ENCODE assay signal across 21 mouse cellular contexts in genomic region chr12:11306753-11307645, GRCm38 (mm10). TPM values are rescaled to one million over a fixed set of nuclear protein-coding genes. Genes with fewer than 3 reads are reported as not detected.
DNase-seq lines count a peak whose midpoint lies in the region; ATAC-seq and TF ChIP-seq lines count a peak whose summit lies in the region.
"Had no signal": no experiment of that assay in that cellular context is flagged by ENCODE, and none has a peak within 500 bp of the region (broad histone marks: within the 10 kb centered on the region; RNA-seq: fewer than 3 reads in every experiment).

No protein-coding gene starts in this region.

- H3K4me3 ChIP-seq in kidney, embryonic 15.5 days (replicated peaks): no peak overlapping the region
- H3K4me3 ChIP-seq in liver, adult 2 months (ENCODE audit: insufficient read depth, low read depth, low read length): no peak overlapping the region
- no peak overlapping the region for H3K4me3 ChIP-seq in liver, embryonic 12.5 days
- no peak overlapping the region for H3K4me3 ChIP-seq in ES-E14 (ENCODE audit: insufficient read depth in 1 of 2, low read depth in 1 of 2, low read length in 2 of 2, poor library complexity in 1 of 2, severe bottlenecking in 1 of 2)
- H3K4me3 ChIP-seq: embryonic facial prominence, embryonic 12.5 days; forebrain, embryonic 15.5 days; heart, adult 2 months; heart, embryonic 15.5 days had no signal

- DNase-seq in kidney, adult 18-20 months: peak; percentile 8
- peak; percentile 17 for DNase-seq in liver, adult 2 months (ENCODE audit: extremely low read depth, low read depth, low spot score)
- DNase-seq in ES-E14 (ENCODE audit: low read depth, low spot score): no peak
- DNase-seq in kidney, postnatal 14 days: peak; percentile 38
- DNase-seq in lung, postnatal 4 days: no peak
- no peak for DNase-seq in gastrocnemius, adult 18-20 months (ENCODE audit: low spot score)
- DNase-seq: adrenal gland, postnatal 14 days; cerebellum, adult 11-12 months; cerebellum, adult 9-10 months; cerebellum, postnatal 25 days; gastrocnemius, postnatal 14 days; heart, adult 2 months; heart, postnatal 14 days had no signal

- no peak overlapping the region for H3K4me2 ChIP-seq in kidney, embryonic 15.5 days
- H3K4me2 ChIP-seq in liver, embryonic 12.5 days: no peak overlapping the region
- H3K4me2 ChIP-seq: embryonic facial prominence, embryonic 12.5 days; forebrain, embryonic 15.5 days; heart, embryonic 11.5 days; heart, embryonic 15.5 days; hindbrain, embryonic 14.5 days had no signal

- WGBS in kidney, embryonic 15.5 days: 91% methylated on average over 8 of the region's 8 CpGs
- WGBS in liver, adult 2 months: 47% methylated on average over 8 of the region's 8 CpGs
- WGBS in liver, embryonic 12.5 days (ENCODE audit: insufficient replicate concordance): 82% methylated on average over 8 of the region's 8 CpGs

- TF ChIP-seq CTCF in liver, adult 2 months (IDR thresholded peaks at IDR 0.05; ENCODE audit: low read depth, low read length): no peak

- no peaks in the 10 kb centered on the region for H3K27me3 ChIP-seq in kidney, embryonic 15.5 days
- H3K27me3 ChIP-seq in liver, adult 2 months (ENCODE audit: control insufficient read depth, insufficient read depth, low read length): no peaks in the 10 kb centered on the region
- H3K27me3 ChIP-seq in liver, embryonic 12.5 days (replicated peaks): no peaks in the 10 kb centered on the region
- H3K27me3 ChIP-seq: embryonic facial prominence, embryonic 12.5 days; forebrain, embryonic 15.5 days; heart, embryonic 15.5 days had no signal

- H3K4me1 ChIP-seq in kidney, embryonic 15.5 days: no peaks in the 10 kb centered on the region
- no peaks in the 10 kb centered on the region; the same call in 1 of the 2 replicates for H3K4me1 ChIP-seq in liver, adult 2 months (ENCODE audit: control insufficient read depth, insufficient read depth, low read length)
- H3K4me1 ChIP-seq in liver, embryonic 12.5 days: no peaks in the 10 kb centered on the region
- H3K4me1 ChIP-seq in ES-E14 (ENCODE audit: control insufficient read depth in 2 of 2, insufficient read depth in 2 of 2, low read length in 2 of 2, poor library complexity in 1 of 2): no peaks in the 10 kb centered on the region
- H3K4me1 ChIP-seq: embryonic facial prominence, embryonic 12.5 days; forebrain, embryonic 15.5 days; heart, embryonic 15.5 days had no signal

- no peak overlapping the region for H3K27ac ChIP-seq in kidney, embryonic 15.5 days
- H3K27ac ChIP-seq in liver, adult 2 months (replicated peaks; ENCODE audit: insufficient read depth, low read depth, low read length): no peak overlapping the region
- H3K27ac ChIP-seq in liver, embryonic 12.5 days: no peak overlapping the region
- H3K27ac ChIP-seq in ES-E14 (ENCODE audit: insufficient read depth, low read depth, low read length, poor library complexity, severe bottlenecking): no peak overlapping the region
- H3K27ac ChIP-seq: embryonic facial prominence, embryonic 12.5 days; forebrain, embryonic 15.5 days; heart, adult 2 months; heart, embryonic 15.5 days; hindbrain, embryonic 14.5 days had no signal

- ATAC-seq in kidney, embryonic 15.5 days (replicated peaks; ENCODE audit: low FRiP score): no peak
- no peak for ATAC-seq in liver, embryonic 12.5 days
- ATAC-seq: forebrain, embryonic 15.5 days had no signal

- in situ Hi-C loops in ES-E14 (cut with MboI; ENCODE audit: low sequenced_read_pairs in 2 of 2, unreplicated experiment in 2 of 2): no loop called here

- no peaks in the 10 kb centered on the region for H3K79me2 ChIP-seq in liver, adult 2 months (ENCODE audit: control insufficient read depth, insufficient read depth, low read length)

- H3K9me3 ChIP-seq in kidney, embryonic 15.5 days (replicated peaks): no peaks in the 10 kb centered on the region
- no peaks in the 10 kb centered on the region for H3K9me3 ChIP-seq in liver, embryonic 12.5 days (replicated peaks)
- H3K9me3 ChIP-seq in ES-E14 (ENCODE audit: control insufficient read depth, insufficient read depth, low read depth, low read length): no peaks in the 10 kb centered on the region
- H3K9me3 ChIP-seq: embryonic facial prominence, embryonic 12.5 days; forebrain, embryonic 15.5 days; G1E; heart, embryonic 15.5 days had no signal

- H3K36me3 ChIP-seq in kidney, embryonic 15.5 days: peaks cover 81% of the 10 kb centered on the region
- peaks cover 31% of the 10 kb centered on the region for H3K36me3 ChIP-seq in liver, adult 2 months (ENCODE audit: control insufficient read depth, insufficient read depth, low read length)
- peaks cover 78% of the 10 kb centered on the region for H3K36me3 ChIP-seq in liver, embryonic 12.5 days
- peaks cover 22% of the 10 kb centered on the region for H3K36me3 ChIP-seq in ES-E14 (ENCODE audit: control insufficient read depth, insufficient read depth, low read length, poor library complexity, severe bottlenecking)

- TF ChIP-seq POLR2A in liver, adult 2 months (IDR thresholded peaks at IDR 0.05; ENCODE audit: extremely low read depth, insufficient read depth, low read length): no peak

- H3K9ac ChIP-seq in kidney, embryonic 15.5 days: no peak overlapping the region
- H3K9ac ChIP-seq in liver, adult 2 months (ENCODE audit: low read depth, low read length): no peak overlapping the region
- H3K9ac ChIP-seq in liver, embryonic 12.5 days: no peak overlapping the region
- no peak overlapping the region for H3K9ac ChIP-seq in ES-E14 (ENCODE audit: insufficient read depth, low read depth, low read length, poor library complexity, severe bottlenecking)
- H3K9ac ChIP-seq: embryonic facial prominence, embryonic 12.5 days; forebrain, embryonic 15.5 days; heart, embryonic 15.5 days; hindbrain, embryonic 14.5 days had no signal

TF ChIP-seq in ES-E14, 5 proteins besides CTCF, POLR2A, EP300 and RAD21:
- TF ChIP-seq CHD2 (IDR thresholded peaks at IDR 0.05; ENCODE audit: low read depth, low read length): no peak
- no peak for TF ChIP-seq ZNF384 (IDR thresholded peaks at IDR 0.05; ENCODE audit: low read depth, low read length)
- TF ChIP-seq HCFC1 (IDR thresholded peaks at IDR 0.05; ENCODE audit: borderline replicate concordance, insufficient read depth, low read length): no peak
- TF ChIP-seq ZC3H11A (IDR thresholded peaks at IDR 0.05; ENCODE audit: borderline replicate concordance, low read depth, low read length): no peak
- 0 out of 2 replicates have a peak, but pooled peaks have one; percentile 26 for TF ChIP-seq MAFK (IDR thresholded peaks at IDR 0.05; ENCODE audit: insufficient read depth, low read depth, low read length)

RNA-seq across cellular contexts. Expression of gene Smc6, which starts 41.3 kb away (rescaled TPM):
- polyA plus RNA-seq in kidney, embryonic 15.5 days (2015; fragmentation: Nextera tagmentation; extraction: Ambion mirVana): 142 and 147 TPM in 2 replicates
- total RNA-seq in liver, adult 2 months (2014; rRNA removed): 21.3 and 22.7 TPM in 2 replicates
- polyA plus RNA-seq in liver, adult 2 months (2012; rRNA removed): 1.9 and 2.1 TPM in 2 replicates
- 79.9 and 90.2 TPM in 2 replicates for polyA plus RNA-seq in liver, embryonic 12.5 days (2016; fragmentation: Nextera tagmentation; extraction: Ambion mirVana)
- 54.3 and 61.4 TPM in 2 replicates for total RNA-seq in ES-E14 (2012; rRNA removed)
- total RNA-seq in gastrocnemius, adult 18-20 months (2021): 10 to 100 TPM; 27.1 to 35.7 TPM

RNA-seq across cellular contexts. Expression of gene Gen1, which starts 41.4 kb away (rescaled TPM):
- polyA plus RNA-seq in kidney, embryonic 15.5 days (2015; fragmentation: Nextera tagmentation; extraction: Ambion mirVana): 9.6 and 11.4 TPM in 2 replicates
- 0.74 TPM in 2 replicates for total RNA-seq in liver, adult 2 months (2014; rRNA removed)
- polyA plus RNA-seq in liver, adult 2 months (2012; rRNA removed): 0.05 and 0.14 TPM in 2 replicates
- polyA plus RNA-seq in liver, embryonic 12.5 days (2016; fragmentation: Nextera tagmentation; extraction: Ambion mirVana): 13.0 and 16.2 TPM in 2 replicates
- total RNA-seq in ES-E14 (2012; rRNA removed): 19.8 and 23.4 TPM in 2 replicates
- total RNA-seq in gastrocnemius, adult 18-20 months (2021): 1 to 10 TPM; 2.4 to 4.6 TPM

Comparison
In these comparisons a context has a peak if more than half of its experiments do, and no peak if none do; other contexts are left out.
1. DNase-seq: peak in kidney, adult 18-20 months (single experiment), liver, adult 2 months (single experiment) and kidney, postnatal 14 days (single experiment); none in ES-E14 (single experiment), lung, postnatal 4 days (0 of 2) and gastrocnemius, adult 18-20 months (single experiment).